Mouse (Mus musculus): ENCODE data around the gene Trim44. TPM values are rescaled to one million over a fixed set of nuclear protein-coding genes. Genes with fewer than 3 reads are reported as not detected.
A peak's percentile ranks its signal among the peaks of the same experiment; 100 is the strongest.

Trim44 gene
- polyA plus RNA-seq, 1 experiment from 2014 or later = 30.3 TPM

DNA sequence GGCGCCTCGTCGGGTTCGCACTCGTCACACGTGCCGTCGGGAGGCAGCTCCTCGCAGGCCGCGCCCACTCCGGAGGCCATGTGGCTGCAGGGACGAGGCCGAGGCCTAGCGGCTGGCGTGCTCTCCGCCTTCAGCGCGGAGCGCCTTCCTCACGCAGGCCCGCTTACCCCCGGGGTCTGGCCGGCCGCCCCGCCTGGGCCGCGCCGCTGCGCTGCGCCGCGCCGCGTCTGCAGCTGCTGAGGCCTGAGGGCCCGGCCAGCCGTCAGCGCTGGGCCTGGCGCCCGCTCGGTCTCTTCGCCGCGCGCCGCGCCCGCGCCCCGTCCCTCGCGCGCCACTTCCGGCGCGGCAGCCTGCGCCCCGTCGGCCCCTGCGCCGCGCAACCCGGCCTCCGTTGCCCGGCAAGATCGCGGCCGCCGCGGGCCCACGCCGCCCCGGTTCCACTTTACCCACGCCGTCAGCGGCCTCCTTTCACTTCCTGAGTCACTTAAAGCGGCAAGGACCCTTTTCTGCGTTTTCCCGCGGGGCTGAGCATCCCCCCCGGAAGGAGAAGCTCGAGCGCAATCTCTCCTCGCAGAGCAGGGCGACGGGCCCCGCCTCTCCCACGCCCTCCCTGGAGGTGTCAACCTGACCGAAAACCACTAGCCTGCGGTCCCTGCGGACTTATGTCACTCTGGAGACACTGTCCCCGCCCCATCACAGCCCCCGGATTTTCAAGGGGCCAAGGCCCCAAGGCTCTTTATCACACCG lies 6.8 kb downstream of the Trim44 start:
- Histone ChIP-seq H3K4me1 (peaks cover 24% of the 10 kb centered on the region), H3K27ac (peak overlapping the region; percentile 98), H3K27me3 (ENCODE audit: low read depth, poor library complexity, severe bottlenecking) (no peaks in the 10 kb centered on the region), H3K9me3 (replicated peaks) (no peaks in the 10 kb centered on the region), H3K36me3 (0 out of 2 replicates have a peak, but pooled peaks cover 2% of the 10 kb centered on the region), H3K4me3 (peak overlapping the region; percentile 79)
- 2% methylated on average over 93 of the region's 94 CpGs for WGBS
- peak; percentile 82 for DNase-seq (ENCODE audit: low spot score)

DNA sequence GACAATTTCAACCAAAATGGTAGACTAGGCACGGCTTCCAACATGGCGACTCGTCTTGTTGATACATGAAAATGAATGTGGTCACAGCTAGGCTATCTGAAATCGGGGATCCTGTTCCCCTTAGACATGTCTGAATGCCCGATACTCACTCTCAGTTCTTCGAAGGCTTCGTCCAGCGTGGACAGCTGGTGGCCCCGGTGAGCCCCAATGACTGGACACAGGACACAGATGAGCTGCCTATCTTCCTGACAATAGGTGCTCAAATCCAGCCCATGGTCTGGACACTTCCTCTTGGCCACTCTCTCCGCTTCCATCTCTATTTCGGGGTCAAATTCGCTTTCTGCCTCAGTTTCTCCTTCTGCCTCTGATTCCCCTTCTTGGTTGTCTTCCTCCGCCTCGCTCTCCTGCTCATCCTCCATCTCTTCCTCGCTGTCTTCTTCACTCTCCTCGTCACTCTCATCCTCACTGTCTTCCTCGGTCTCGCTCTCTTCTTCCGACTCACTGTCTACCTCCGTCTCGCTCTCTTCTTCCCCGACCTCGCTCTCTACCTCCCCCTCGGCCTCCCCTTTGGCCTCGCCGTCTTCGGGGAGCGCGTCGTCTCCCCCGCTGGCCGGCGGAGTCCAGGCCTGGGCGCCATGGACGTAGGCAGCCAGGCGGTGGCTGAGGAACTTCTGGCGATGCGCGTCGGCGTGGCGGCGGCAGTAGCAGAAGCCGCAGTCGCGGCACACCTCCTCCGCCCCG lies 7.6 kb downstream of the Trim44 start:
- 0 out of 2 replicates have a peak, but pooled peaks cover 4% of the 10 kb centered on the region for H3K36me3 ChIP-seq
- no peaks in the 10 kb centered on the region for H3K9me3 ChIP-seq (replicated peaks)
- 39% methylated on average over 48 of the region's 48 CpGs for WGBS
- no peak for DNase-seq (ENCODE audit: low spot score)
- H3K27ac ChIP-seq = peak overlapping the region; percentile 98
- H3K4me3 ChIP-seq = peak overlapping the region; percentile 79
- H3K4me1 ChIP-seq = peaks cover 24% of the 10 kb centered on the region
- H3K27me3 ChIP-seq (ENCODE audit: low read depth, poor library complexity, severe bottlenecking) = no peaks in the 10 kb centered on the region

DNA sequence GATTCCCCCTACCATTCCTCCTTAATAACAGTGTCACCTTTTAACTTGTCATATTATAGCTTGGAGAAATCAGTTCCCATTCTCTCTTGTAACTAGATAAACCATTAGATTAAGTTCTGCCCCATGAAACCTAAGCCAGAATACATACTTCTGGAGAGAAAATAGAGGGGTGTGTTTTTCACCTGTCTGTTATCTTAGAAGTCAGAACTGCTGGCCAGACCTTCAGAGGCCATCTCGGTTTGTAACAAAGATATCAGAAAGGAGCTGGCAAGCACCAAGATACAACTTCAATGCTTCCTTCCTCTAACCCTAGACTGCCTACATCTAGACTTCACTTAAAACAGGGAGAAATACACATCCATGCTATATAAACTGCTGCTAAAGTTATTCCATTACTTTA lies 11.1 kb downstream of the Trim44 start:
- Histone ChIP-seq H3K27me3 (ENCODE audit: low read depth, poor library complexity, severe bottlenecking) (no peaks in the 10 kb centered on the region), H3K4me1 (peaks cover 23% of the 10 kb centered on the region), H3K9me3 (replicated peaks) (no peaks in the 10 kb centered on the region), H3K4me3 (no peak overlapping the region), H3K27ac (no peak overlapping the region), H3K36me3 (peaks cover 16% of the 10 kb centered on the region)
- no peak for DNase-seq (ENCODE audit: low spot score)
- 88% methylated on average over 1 of the region's 1 CpGs for WGBS

DNA sequence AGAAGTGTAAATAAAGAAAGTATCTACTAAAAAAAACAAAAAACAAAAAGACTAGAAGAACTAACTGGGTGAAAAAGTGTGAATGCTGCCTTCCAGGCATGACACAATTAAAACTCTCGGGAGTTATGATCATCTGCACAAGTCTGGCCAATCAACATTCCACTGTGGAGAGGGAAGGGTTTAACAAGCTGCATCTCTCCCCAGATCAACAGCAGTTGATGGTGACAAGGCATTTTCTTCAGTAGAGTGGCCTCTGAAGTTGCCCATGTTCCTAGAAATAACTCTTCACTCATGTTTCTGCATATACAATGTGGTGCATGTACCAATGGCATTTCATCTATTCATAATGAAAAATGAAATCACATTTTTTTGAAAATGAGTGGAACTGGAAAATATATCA lies 14.2 kb downstream of the Trim44 start:
- peaks cover 14% of the 10 kb centered on the region for H3K36me3 ChIP-seq
- H3K4me1 ChIP-seq = no peaks in the 10 kb centered on the region
- no peaks in the 10 kb centered on the region for H3K9me3 ChIP-seq (replicated peaks)
- DNase-seq (ENCODE audit: low spot score) = no peak
- no peak overlapping the region for H3K4me3 ChIP-seq
- 93% methylated on average over 1 of the region's 1 CpGs for WGBS
- no peaks in the 10 kb centered on the region for H3K27me3 ChIP-seq (ENCODE audit: low read depth, poor library complexity, severe bottlenecking)
- no peak overlapping the region for H3K27ac ChIP-seq

DNA sequence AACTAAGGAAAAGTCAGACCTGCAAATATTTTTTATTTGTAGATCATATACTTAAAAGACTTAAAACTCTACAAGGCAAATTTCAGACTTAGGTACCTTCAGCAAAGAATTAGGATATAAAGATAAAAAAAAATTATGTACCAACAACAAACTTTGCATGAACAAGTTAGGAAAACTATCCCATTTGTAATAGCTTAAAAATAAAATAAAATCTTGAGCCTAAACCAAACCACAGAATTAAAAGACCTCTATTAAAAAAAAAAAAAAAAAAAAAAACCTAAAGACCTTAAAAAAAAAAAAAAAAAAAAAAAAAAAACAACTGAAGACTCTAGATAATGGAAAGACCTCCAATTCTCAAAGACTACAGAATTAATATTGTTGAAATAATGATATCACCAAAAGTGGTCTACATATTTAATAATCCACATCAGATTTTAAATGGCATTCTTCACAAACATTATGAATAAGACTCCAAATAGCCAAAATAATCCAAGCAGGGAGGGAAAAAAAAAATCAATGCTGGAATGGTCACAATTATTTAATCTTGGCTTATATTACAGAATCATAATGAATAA lies 22.2 kb downstream of the Trim44 start:
- Histone ChIP-seq H3K4me1 (peaks cover 30% of the 10 kb centered on the region), H3K9me3 (replicated peaks) (no peaks in the 10 kb centered on the region), H3K27ac (no peak overlapping the region), H3K36me3 (peaks cover 7% of the 10 kb centered on the region), H3K4me3 (no peak overlapping the region), H3K27me3 (ENCODE audit: low read depth, poor library complexity, severe bottlenecking) (no peaks in the 10 kb centered on the region)
- DNase-seq (ENCODE audit: low spot score) = no peak

DNA sequence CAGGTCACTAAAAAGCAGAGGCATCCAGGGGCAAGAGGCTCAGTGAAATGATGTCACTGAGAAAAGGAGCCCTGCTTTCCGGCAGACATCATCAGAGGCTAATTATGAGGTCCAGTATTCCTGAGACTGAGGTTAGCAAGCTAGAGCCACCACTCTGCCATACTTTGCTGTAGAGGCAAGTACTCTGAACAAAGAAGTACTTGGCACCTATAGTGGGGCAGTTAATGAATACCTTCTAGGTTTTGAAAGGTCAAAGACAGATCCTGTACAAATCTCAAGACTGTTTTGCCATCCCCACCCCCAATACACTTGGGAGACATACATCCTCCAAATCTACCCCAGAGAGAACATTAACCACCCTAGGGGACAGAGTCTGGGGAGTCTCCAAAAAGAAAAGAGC lies 23.1 kb downstream of the Trim44 start:
- Histone ChIP-seq H3K27ac (no peak overlapping the region), H3K4me1 (peaks cover 30% of the 10 kb centered on the region), H3K27me3 (ENCODE audit: low read depth, poor library complexity, severe bottlenecking) (no peaks in the 10 kb centered on the region), H3K9me3 (replicated peaks) (no peaks in the 10 kb centered on the region), H3K4me3 (no peak overlapping the region), H3K36me3 (peaks cover 14% of the 10 kb centered on the region)
- 50% methylated on average over 1 of the region's 1 CpGs for WGBS
- no peak for DNase-seq (ENCODE audit: low spot score)

- Histone ChIP-seq H3K4me1 (peaks cover 30% of the 10 kb centered on the region), H3K27ac (no peak overlapping the region), H3K9me3 (replicated peaks) (no peaks in the 10 kb centered on the region), H3K4me3 (no peak overlapping the region), H3K27me3 (ENCODE audit: low read depth, poor library complexity, severe bottlenecking) (no peaks in the 10 kb centered on the region), H3K36me3 (peaks cover 14% of the 10 kb centered on the region)
- no peak for DNase-seq (ENCODE audit: low spot score)
- 53% methylated on average over 2 of the region's 2 CpGs for WGBS
These were observed 23.6 kb downstream of the Trim44 start for GRCm38 (mm10) chr2:102384057-102384456.

DNA sequence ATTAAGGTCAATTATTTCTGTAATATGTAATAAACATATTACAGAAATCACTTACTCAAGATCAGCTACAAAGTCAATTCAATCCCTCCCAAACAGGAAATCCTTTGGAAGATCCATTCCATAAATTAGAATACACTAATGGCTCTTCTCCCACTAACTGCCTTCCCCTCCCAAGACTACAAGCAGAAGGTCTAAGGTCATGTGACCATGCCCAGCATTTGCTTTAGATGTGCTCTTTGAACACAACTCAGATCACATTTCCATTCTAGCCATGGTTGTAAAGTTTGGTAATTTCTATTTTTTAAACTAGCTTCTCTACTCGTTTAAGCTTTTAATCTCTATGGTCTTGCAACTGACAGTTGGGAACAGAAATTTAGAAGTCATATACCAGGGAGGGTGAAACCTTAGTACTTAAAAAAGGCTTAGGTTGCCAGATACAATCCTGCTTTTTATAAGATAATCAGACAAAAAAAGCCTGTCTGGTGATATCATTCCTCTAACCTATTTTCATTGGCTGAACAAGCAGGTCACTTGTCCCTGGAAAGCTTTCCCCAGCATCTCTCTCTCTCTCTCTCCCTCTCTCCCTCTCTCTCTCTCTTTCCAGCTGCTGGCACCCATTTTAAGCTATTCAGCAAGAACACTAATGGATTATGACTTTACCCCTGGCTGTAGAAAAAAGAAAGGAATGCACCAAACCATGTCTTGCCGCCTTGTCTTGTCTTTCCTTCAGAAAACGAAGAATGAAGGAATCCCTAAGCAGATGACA lies 24.4 kb downstream of the Trim44 start:
- H3K27me3 ChIP-seq (ENCODE audit: low read depth, poor library complexity, severe bottlenecking) = no peaks in the 10 kb centered on the region
- no peak overlapping the region for H3K4me3 ChIP-seq
- H3K9me3 ChIP-seq (replicated peaks) = no peaks in the 10 kb centered on the region
- WGBS = 59% methylated on average over 3 of the region's 3 CpGs
- no peak for DNase-seq (ENCODE audit: low spot score)
- H3K36me3 ChIP-seq = peaks cover 14% of the 10 kb centered on the region
- H3K4me1 ChIP-seq = peaks cover 30% of the 10 kb centered on the region
- H3K27ac ChIP-seq = no peak overlapping the region

DNA sequence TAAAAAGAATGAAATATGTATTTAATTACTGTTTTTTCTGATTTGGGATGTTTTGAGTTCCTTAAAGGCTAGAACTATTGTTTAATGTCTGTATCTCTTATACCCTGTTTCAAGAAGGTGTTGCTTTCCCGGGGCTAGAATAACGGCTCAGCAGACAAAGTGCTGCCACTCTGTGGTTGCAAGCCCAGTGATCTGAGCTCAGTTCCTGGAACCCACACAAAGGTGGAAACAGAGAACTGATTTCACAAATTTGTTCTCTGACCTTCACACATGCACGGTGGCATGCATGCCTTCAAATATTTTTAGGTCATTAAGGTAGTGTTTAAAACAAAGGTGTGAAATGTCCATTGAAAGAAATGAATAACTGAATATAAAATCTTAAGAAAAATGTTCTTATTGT lies 25.1 kb downstream of the Trim44 start:
- 74% methylated on average over 3 of the region's 3 CpGs for WGBS
- Histone ChIP-seq H3K27me3 (ENCODE audit: low read depth, poor library complexity, severe bottlenecking) (no peaks in the 10 kb centered on the region), H3K27ac (no peak overlapping the region), H3K4me1 (peaks cover 30% of the 10 kb centered on the region), H3K4me3 (no peak overlapping the region), H3K36me3 (peaks cover 11% of the 10 kb centered on the region), H3K9me3 (replicated peaks) (no peaks in the 10 kb centered on the region)
- no peak for DNase-seq (ENCODE audit: low spot score)

DNA sequence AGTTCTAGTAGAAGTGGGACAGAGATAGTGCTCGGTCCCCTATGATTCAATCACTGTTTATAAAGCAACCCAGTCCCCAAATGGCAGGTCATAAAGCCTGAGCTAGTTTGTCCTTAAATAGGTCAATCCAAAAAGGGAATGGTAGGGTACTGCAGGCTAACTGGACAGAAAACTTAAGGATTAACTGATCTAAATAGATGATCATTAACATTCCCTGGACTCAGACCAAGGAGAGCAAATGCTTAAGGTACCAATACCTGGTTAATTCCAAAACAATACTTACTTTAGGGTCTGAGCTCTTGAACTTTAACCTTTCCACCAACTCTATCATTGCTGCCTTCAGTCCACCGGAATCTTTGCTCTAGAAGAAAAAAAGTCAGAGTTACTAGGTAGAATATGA lies 27.0 kb downstream of the Trim44 start:
- no peaks in the 10 kb centered on the region for H3K27me3 ChIP-seq (ENCODE audit: low read depth, poor library complexity, severe bottlenecking)
- peaks cover 23% of the 10 kb centered on the region for H3K36me3 ChIP-seq
- H3K4me1 ChIP-seq = peaks cover 30% of the 10 kb centered on the region
- WGBS = 85% methylated on average over 2 of the region's 2 CpGs
- no peak for DNase-seq (ENCODE audit: low spot score)
- H3K27ac ChIP-seq = no peak overlapping the region
- H3K9me3 ChIP-seq (replicated peaks) = no peaks in the 10 kb centered on the region
- H3K4me3 ChIP-seq = no peak overlapping the region

GRCm38 (mm10) chr2:102378928-102379327 lies 28.7 kb downstream of the Trim44 start:
- H3K27ac ChIP-seq = no peak overlapping the region
- H3K36me3 ChIP-seq = peaks cover 23% of the 10 kb centered on the region
- H3K4me3 ChIP-seq = no peak overlapping the region
- no peak for DNase-seq (ENCODE audit: low spot score)
- H3K27me3 ChIP-seq (ENCODE audit: low read depth, poor library complexity, severe bottlenecking) = no peaks in the 10 kb centered on the region
- H3K4me1 ChIP-seq = peaks cover 21% of the 10 kb centered on the region
- H3K9me3 ChIP-seq (replicated peaks) = no peaks in the 10 kb centered on the region
- 87% methylated on average over 1 of the region's 1 CpGs for WGBS

DNA sequence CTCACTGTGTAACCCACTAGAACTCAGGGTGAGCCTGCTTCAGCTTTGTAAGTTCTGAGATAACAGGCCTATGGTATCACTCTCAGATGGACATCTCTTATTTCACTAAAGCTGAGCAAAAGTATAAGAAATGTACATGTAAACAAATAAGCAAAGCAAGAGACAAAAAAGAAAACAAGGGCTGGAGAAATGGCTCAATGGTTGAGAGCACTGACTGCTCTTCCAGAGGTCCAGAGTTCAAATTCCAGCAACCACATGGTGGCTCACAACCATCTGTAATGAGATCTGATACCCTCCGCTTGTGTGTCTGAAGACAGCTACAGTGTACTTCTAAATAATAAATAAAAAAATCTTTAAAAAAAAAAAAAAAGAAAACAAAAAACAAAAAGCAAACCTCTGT lies 29.2 kb downstream of the Trim44 start:
- no peak overlapping the region for H3K27ac ChIP-seq
- peaks cover 23% of the 10 kb centered on the region for H3K36me3 ChIP-seq
- no peak overlapping the region for H3K4me3 ChIP-seq
- no peaks in the 10 kb centered on the region for H3K9me3 ChIP-seq (replicated peaks)
- whole genome bisulfite sequencing = 96% methylated on average over 1 of the region's 1 CpGs
- peaks cover 16% of the 10 kb centered on the region for H3K4me1 ChIP-seq
- no peaks in the 10 kb centered on the region for H3K27me3 ChIP-seq (ENCODE audit: low read depth, poor library complexity, severe bottlenecking)
- no peak for DNase-seq (ENCODE audit: low spot score)

GRCm38 (mm10) chr2:102377370-102377769 lies 30.3 kb downstream of the Trim44 start:
- no peak for DNase-seq (ENCODE audit: low spot score)
- no peak overlapping the region for H3K27ac ChIP-seq
- H3K4me3 ChIP-seq = no peak overlapping the region
- H3K4me1 ChIP-seq = peaks cover 8% of the 10 kb centered on the region
- H3K27me3 ChIP-seq (ENCODE audit: low read depth, poor library complexity, severe bottlenecking) = no peaks in the 10 kb centered on the region
- peaks cover 23% of the 10 kb centered on the region for H3K36me3 ChIP-seq
- WGBS = 98% methylated on average over 2 of the region's 2 CpGs
- no peaks in the 10 kb centered on the region for H3K9me3 ChIP-seq (replicated peaks)
